Mouse (Mus musculus) limb, embryonic 10.5 days (tissue): ENCODE results near the gene Shisa5. TPM values are rescaled to one million over a fixed set of nuclear protein-coding genes. Genes with fewer than 3 reads are reported as not detected.

ENCODE experiments used
- DNase-seq: peaks from one replicate; pipeline ENCODE4 v3.0.0-alpha.2; 2017; ENCODE audit warnings: low spot score
- H3K27ac ChIP-seq: fragments of 300-500 bp; sonication (generic); 2 replicates; pipeline ENCODE4 v1.5.1; 2016; ENCODE audit warnings: mild to moderate bottlenecking
- H3K27me3 ChIP-seq: fragments of 300-500 bp; sonication (generic); 2 replicates; pipeline ENCODE4 v1.6.1; 2016; ENCODE audit warnings: low read depth, mild to moderate bottlenecking; ENCODE audit not compliant: poor library complexity, severe bottlenecking
- H3K36me3 ChIP-seq: fragments of 300-500 bp; sonication (generic); 2 replicates; pipeline ENCODE4 v1.6.1; 2016; ENCODE audit warnings: mild to moderate bottlenecking, moderate library complexity
- H3K4me1 ChIP-seq: fragments of 300-500 bp; sonication (generic); 2 replicates; pipeline ENCODE4 v1.6.1; 2016
- H3K4me3 ChIP-seq: fragments of 300-500 bp; sonication (generic); 2 replicates; pipeline ENCODE4 v1.5.1; 2016; ENCODE audit warnings: mild to moderate bottlenecking, moderate library complexity
- H3K9me3 ChIP-seq: fragments of 300-500 bp; sonication (generic); replicated peaks from 2 replicates; pipeline ENCODE4 v1.6.1; 2016; ENCODE audit warnings: mild to moderate bottlenecking
- WGBS: fragments of 180-500 bp; shearing (Covaris S2); methylation state at CpG from one replicate; pipeline ENCODE4 v1.1.7; 2016; 5-methylcytosine and 5-hydroxymethylcytosine counted together
- polyA plus RNA-seq: library from polyadenylated mRNA; unstranded; fragments of >200 nt; fragmentation: Nextera tagmentation; extraction: Ambion mirVana; gene quantifications from 2 replicates; pipeline ENCODE4 v1.2.1, GENCODE M21; 2016

The Shisa5 gene
- polyA plus RNA-seq, 1 experiment from 2014 or later: 44.4 TPM

GRCm38 (mm10) chr9:109030312-109030711 is 8.1 kb upstream of the Shisa5 start:
- WGBS: 85% methylated on average over 3 of the region's 3 CpGs
- no peak for DNase-seq
- peak overlapping the region; percentile 8; the same call in 1 of the 2 replicates for H3K27ac ChIP-seq
- no peaks in the 10 kb centered on the region for H3K4me1 ChIP-seq
- no peak overlapping the region for H3K4me3 ChIP-seq
- H3K27me3 ChIP-seq: no peaks in the 10 kb centered on the region
- no peaks in the 10 kb centered on the region for H3K9me3 ChIP-seq
- H3K36me3 ChIP-seq: 0 out of 2 replicates have a peak, but pooled peaks cover 2% of the 10 kb centered on the region

GRCm38 (mm10) chr9:109031001-109031400 is 7.4 kb upstream of the Shisa5 start:
- Histone ChIP-seq H3K36me3 (0 out of 2 replicates have a peak, but pooled peaks cover 2% of the 10 kb centered on the region), H3K4me1 (no peaks in the 10 kb centered on the region), H3K27me3 (no peaks in the 10 kb centered on the region), H3K27ac (no peak overlapping the region), H3K4me3 (no peak overlapping the region), H3K9me3 (no peaks in the 10 kb centered on the region)
- WGBS: 95% methylated on average over 7 of the region's 7 CpGs
- no peak for DNase-seq

GRCm38 (mm10) chr9:109031686-109032085 is 6.7 kb upstream of the Shisa5 start:
- no peaks in the 10 kb centered on the region for H3K9me3 ChIP-seq
- 83% methylated on average over 8 of the region's 8 CpGs for WGBS
- 0 out of 2 replicates have a peak, but pooled peaks cover 2% of the 10 kb centered on the region for H3K36me3 ChIP-seq
- H3K4me1 ChIP-seq: no peaks in the 10 kb centered on the region
- DNase-seq: no peak
- no peak overlapping the region for H3K27ac ChIP-seq
- H3K27me3 ChIP-seq: no peaks in the 10 kb centered on the region
- no peak overlapping the region for H3K4me3 ChIP-seq

GRCm38 (mm10) chr9:109032435-109032834 is 5.9 kb upstream of the Shisa5 start:
- H3K4me1 ChIP-seq: no peaks in the 10 kb centered on the region
- no peaks in the 10 kb centered on the region for H3K27me3 ChIP-seq
- no peak overlapping the region for H3K4me3 ChIP-seq
- H3K27ac ChIP-seq: no peak overlapping the region
- 86% methylated on average over 6 of the region's 6 CpGs for WGBS
- 0 out of 2 replicates have a peak, but pooled peaks cover 2% of the 10 kb centered on the region for H3K36me3 ChIP-seq
- H3K9me3 ChIP-seq: no peaks in the 10 kb centered on the region
- DNase-seq: no peak

- WGBS: 16% methylated on average over 8 of the region's 8 CpGs
- no peaks in the 10 kb centered on the region for H3K27me3 ChIP-seq
Observed at GRCm38 (mm10) chr9:109038901-109039364, 568 bp downstream of the Shisa5 start.

GRCm38 (mm10) chr9:109039681-109040080 is 1.3 kb downstream of the Shisa5 start:
- no peaks in the 10 kb centered on the region for H3K27me3 ChIP-seq
- no peaks in the 10 kb centered on the region for H3K9me3 ChIP-seq
- peaks cover 37% of the 10 kb centered on the region for H3K4me1 ChIP-seq
- H3K4me3 ChIP-seq: no peak overlapping the region
- 0 out of 2 replicates have a peak overlapping the region, but pooled peaks have one; percentile 92 for H3K27ac ChIP-seq
- H3K36me3 ChIP-seq: no peaks in the 10 kb centered on the region
- 85% methylated on average over 4 of the region's 4 CpGs for WGBS
- DNase-seq: no peak

More at GRCm38 (mm10) chr9:109038901-109039364, 568 bp downstream of the Shisa5 start:
- peaks cover 37% of the 10 kb centered on the region for H3K4me1 ChIP-seq
- no peaks in the 10 kb centered on the region for H3K9me3 ChIP-seq
- peak overlapping the region; percentile 92 for H3K27ac ChIP-seq
- H3K4me3 ChIP-seq: peak overlapping the region; percentile 83
- H3K36me3 ChIP-seq: no peaks in the 10 kb centered on the region
- DNase-seq: no peak

- Histone ChIP-seq H3K27me3 (no peaks in the 10 kb centered on the region), H3K4me1 (peaks cover 37% of the 10 kb centered on the region), H3K36me3 (no peaks in the 10 kb centered on the region), H3K4me3 (no peak overlapping the region), H3K9me3 (no peaks in the 10 kb centered on the region), H3K27ac (no peak overlapping the region)
- 83% methylated on average over 8 of the region's 8 CpGs for WGBS
- no peak for DNase-seq
Observed at GRCm38 (mm10) chr9:109040216-109040615, 1.9 kb downstream of the Shisa5 start.

- no peak for DNase-seq
- no peaks in the 10 kb centered on the region for H3K27me3 ChIP-seq
- no peaks in the 10 kb centered on the region for H3K36me3 ChIP-seq
- no peaks in the 10 kb centered on the region for H3K9me3 ChIP-seq
- WGBS: 74% methylated on average over 6 of the region's 6 CpGs
- no peak overlapping the region for H3K27ac ChIP-seq
- H3K4me3 ChIP-seq: no peak overlapping the region
- peaks cover 37% of the 10 kb centered on the region for H3K4me1 ChIP-seq
Observed at GRCm38 (mm10) chr9:109040906-109041305, 2.5 kb downstream of the Shisa5 start.

- DNase-seq: no peak
- Histone ChIP-seq H3K9me3 (no peaks in the 10 kb centered on the region), H3K27ac (no peak overlapping the region), H3K36me3 (no peaks in the 10 kb centered on the region), H3K4me1 (peaks cover 37% of the 10 kb centered on the region), H3K4me3 (no peak overlapping the region), H3K27me3 (no peaks in the 10 kb centered on the region)
- 91% methylated on average over 7 of the region's 7 CpGs for WGBS
Observed at GRCm38 (mm10) chr9:109041351-109041750, 3.0 kb downstream of the Shisa5 start.

GRCm38 (mm10) chr9:109046306-109046705 is 7.9 kb downstream of the Shisa5 start:
- DNase-seq: peak; percentile 61
- Histone ChIP-seq H3K36me3 (peaks cover 19% of the 10 kb centered on the region), H3K27ac (no peak overlapping the region), H3K9me3 (no peaks in the 10 kb centered on the region), H3K4me3 (no peak overlapping the region), H3K27me3 (no peaks in the 10 kb centered on the region), H3K4me1 (no peaks in the 10 kb centered on the region)
- WGBS: 29% methylated on average over 5 of the region's 5 CpGs

- H3K4me3 ChIP-seq: no peak overlapping the region
- no peaks in the 10 kb centered on the region for H3K9me3 ChIP-seq
- H3K36me3 ChIP-seq: peaks cover 35% of the 10 kb centered on the region
- H3K27me3 ChIP-seq: no peaks in the 10 kb centered on the region
- WGBS: 89% methylated on average over 7 of the region's 7 CpGs
- no peak for DNase-seq
- peaks cover 5% of the 10 kb centered on the region for H3K4me1 ChIP-seq
- H3K27ac ChIP-seq: no peak overlapping the region
Observed at GRCm38 (mm10) chr9:109049316-109049715, 11.0 kb downstream of the Shisa5 start.

GRCm38 (mm10) chr9:109049996-109050673 is 11.8 kb downstream of the Shisa5 start:
- WGBS: 84% methylated on average over 9 of the region's 9 CpGs
- Histone ChIP-seq H3K27ac (no peak overlapping the region), H3K36me3 (peaks cover 38% of the 10 kb centered on the region), H3K9me3 (no peaks in the 10 kb centered on the region), H3K4me1 (peaks cover 13% of the 10 kb centered on the region), H3K4me3 (no peak overlapping the region), H3K27me3 (no peaks in the 10 kb centered on the region)
- no peak for DNase-seq

GRCm38 (mm10) chr9:109050674-109050997 is 12.3 kb downstream of the Shisa5 start:
- H3K4me1 ChIP-seq: peaks cover 16% of the 10 kb centered on the region
- no peaks in the 10 kb centered on the region for H3K27me3 ChIP-seq
- H3K36me3 ChIP-seq: peaks cover 39% of the 10 kb centered on the region
- H3K4me3 ChIP-seq: no peak overlapping the region
- no peak for DNase-seq
- WGBS: 80% methylated on average over 3 of the region's 3 CpGs
- no peak overlapping the region for H3K27ac ChIP-seq
- H3K9me3 ChIP-seq: no peaks in the 10 kb centered on the region
